Mouse (Mus musculus): ENCODE measurements around the gene Tenm2. TPM values are rescaled to one million over a fixed set of nuclear protein-coding genes. Genes with fewer than 3 reads are reported as not detected.

Gene Tenm2
- polyA plus RNA-seq, 1 experiment from 2014 or later: 0.12 TPM

GRCm38 (mm10) chr11:35982734-35983133, 1253.0 kb downstream of the Tenm2 start:
- TF ChIP-seq CTCF (IDR thresholded peaks at IDR 0.05; ENCODE audit: low read depth): no peak
- Histone ChIP-seq H3K9ac (ENCODE audit: low read depth, low read length) (no peak overlapping the region), H3K36me3 (ENCODE audit: control insufficient read depth, insufficient read depth) (no peaks in the 10 kb centered on the region), H3K27me3 (replicated peaks; ENCODE audit: control insufficient read depth, insufficient read depth, low read length) (no peaks in the 10 kb centered on the region), H3K27ac (ENCODE audit: low read depth, low read length) (no peak overlapping the region), H3K4me3 (ENCODE audit: low read depth, low read length) (no peak overlapping the region), H3K4me2 (replicated peaks; ENCODE audit: low read depth) (no peak overlapping the region), H3K9me3 (ENCODE audit: control insufficient read depth) (no peaks in the 10 kb centered on the region), H3K4me1 (replicated peaks; ENCODE audit: control insufficient read depth, insufficient read depth, low read length) (peaks cover 3% of the 10 kb centered on the region; the same call in 1 of the 2 replicates)
- ATAC-seq: 0 out of 2 replicates have a peak, but pooled peaks have one; percentile 19
- WGBS: 48% methylated on average over 3 of the region's 3 CpGs

- Histone ChIP-seq H3K27me3 (replicated peaks; ENCODE audit: control insufficient read depth, insufficient read depth, low read length) (no peaks in the 10 kb centered on the region), H3K4me1 (replicated peaks; ENCODE audit: control insufficient read depth, insufficient read depth, low read length) (peaks cover 3% of the 10 kb centered on the region; the same call in 1 of the 2 replicates), H3K9me3 (ENCODE audit: control insufficient read depth) (no peaks in the 10 kb centered on the region), H3K36me3 (ENCODE audit: control insufficient read depth, insufficient read depth) (no peaks in the 10 kb centered on the region), H3K4me2 (replicated peaks; ENCODE audit: low read depth) (peak within 1 kb of the TSS; percentile 87), H3K27ac (ENCODE audit: low read depth, low read length) (peak within 1 kb of the TSS; percentile 85), H3K4me3 (ENCODE audit: low read depth, low read length) (peak within 1 kb of the TSS; percentile 65), H3K9ac (ENCODE audit: low read depth, low read length) (peak within 1 kb of the TSS; percentile 79)
- peak; percentile 77 for ATAC-seq
- peak; percentile 45 for TF ChIP-seq CTCF (IDR thresholded peaks at IDR 0.05; ENCODE audit: low read depth)
- WGBS: under 1% methylated on average over 36 of the region's 47 CpGs
These were observed 1255.3 kb downstream of the Tenm2 start, which contains the start of gene Wwc1 for GRCm38 (mm10) chr11:35980411-35980917. Wwc1 (minus strand) TSS chr11:35980527.

- no peak for TF ChIP-seq CTCF (IDR thresholded peaks at IDR 0.05; ENCODE audit: low read depth)
These were observed 1255.9 kb downstream of the Tenm2 start for GRCm38 (mm10) chr11:35979733-35980410.

GRCm38 (mm10) chr11:35979266-35979732, 1256.5 kb downstream of the Tenm2 start:
- no peak for ATAC-seq

More at GRCm38 (mm10) chr11:35979733-35980410, 1255.9 kb downstream of the Tenm2 start:
- peak; percentile 54 for ATAC-seq
- H3K27me3 ChIP-seq (replicated peaks; ENCODE audit: control insufficient read depth, insufficient read depth, low read length): no peaks in the 10 kb centered on the region
- peak overlapping the region; percentile 87 for H3K4me2 ChIP-seq (replicated peaks; ENCODE audit: low read depth)
- no peaks in the 10 kb centered on the region for H3K9me3 ChIP-seq (ENCODE audit: control insufficient read depth)
- WGBS: under 1% methylated on average over 44 of the region's 66 CpGs
- no peaks in the 10 kb centered on the region for H3K36me3 ChIP-seq (ENCODE audit: control insufficient read depth, insufficient read depth)
- H3K27ac ChIP-seq (ENCODE audit: low read depth, low read length): peak overlapping the region; percentile 85
- peaks cover 3% of the 10 kb centered on the region; the same call in 1 of the 2 replicates for H3K4me1 ChIP-seq (replicated peaks; ENCODE audit: control insufficient read depth, insufficient read depth, low read length)
- H3K9ac ChIP-seq (ENCODE audit: low read depth, low read length): peak overlapping the region; percentile 79
- H3K4me3 ChIP-seq (ENCODE audit: low read depth, low read length): peak overlapping the region; percentile 65

GRCm38 (mm10) chr11:35977796-35978195, 1258.0 kb downstream of the Tenm2 start:
- Histone ChIP-seq H3K4me2 (replicated peaks; ENCODE audit: low read depth) (peak overlapping the region; percentile 87), H3K9ac (ENCODE audit: low read depth, low read length) (no peak overlapping the region), H3K27me3 (replicated peaks; ENCODE audit: control insufficient read depth, insufficient read depth, low read length) (no peaks in the 10 kb centered on the region), H3K9me3 (ENCODE audit: control insufficient read depth) (no peaks in the 10 kb centered on the region), H3K36me3 (ENCODE audit: control insufficient read depth, insufficient read depth) (no peaks in the 10 kb centered on the region), H3K4me3 (ENCODE audit: low read depth, low read length) (no peak overlapping the region), H3K4me1 (replicated peaks; ENCODE audit: control insufficient read depth, insufficient read depth, low read length) (peaks cover 4% of the 10 kb centered on the region; the same call in 1 of the 2 replicates), H3K27ac (ENCODE audit: low read depth, low read length) (no peak overlapping the region)
- ATAC-seq: no peak
- no peak for TF ChIP-seq CTCF (IDR thresholded peaks at IDR 0.05; ENCODE audit: low read depth)
- 83% methylated on average over 3 of the region's 3 CpGs for WGBS

More at GRCm38 (mm10) chr11:35979266-35979732, 1256.5 kb downstream of the Tenm2 start:
- Histone ChIP-seq H3K9me3 (ENCODE audit: control insufficient read depth) (no peaks in the 10 kb centered on the region), H3K36me3 (ENCODE audit: control insufficient read depth, insufficient read depth) (no peaks in the 10 kb centered on the region), H3K27me3 (replicated peaks; ENCODE audit: control insufficient read depth, insufficient read depth, low read length) (no peaks in the 10 kb centered on the region), H3K4me2 (replicated peaks; ENCODE audit: low read depth) (peak overlapping the region; percentile 87), H3K4me1 (replicated peaks; ENCODE audit: control insufficient read depth, insufficient read depth, low read length) (peaks cover 3% of the 10 kb centered on the region; the same call in 1 of the 2 replicates), H3K4me3 (ENCODE audit: low read depth, low read length) (peak overlapping the region; percentile 65), H3K9ac (ENCODE audit: low read depth, low read length) (peak overlapping the region; percentile 79), H3K27ac (ENCODE audit: low read depth, low read length) (peak overlapping the region; percentile 85)
- no peak for TF ChIP-seq CTCF (IDR thresholded peaks at IDR 0.05; ENCODE audit: low read depth)
- WGBS: 1% methylated on average over 12 of the region's 12 CpGs

GRCm38 (mm10) chr11:35977096-35977495, 1258.7 kb downstream of the Tenm2 start:
- Histone ChIP-seq H3K9me3 (ENCODE audit: control insufficient read depth) (no peaks in the 10 kb centered on the region), H3K36me3 (ENCODE audit: control insufficient read depth, insufficient read depth) (no peaks in the 10 kb centered on the region), H3K4me3 (ENCODE audit: low read depth, low read length) (no peak overlapping the region), H3K4me1 (replicated peaks; ENCODE audit: control insufficient read depth, insufficient read depth, low read length) (peaks cover 8% of the 10 kb centered on the region), H3K4me2 (replicated peaks; ENCODE audit: low read depth) (peak overlapping the region; percentile 87; the same call in 1 of the 2 replicates), H3K27me3 (replicated peaks; ENCODE audit: control insufficient read depth, insufficient read depth, low read length) (no peaks in the 10 kb centered on the region), H3K9ac (ENCODE audit: low read depth, low read length) (no peak overlapping the region), H3K27ac (ENCODE audit: low read depth, low read length) (no peak overlapping the region)
- no peak for ATAC-seq
- no peak for TF ChIP-seq CTCF (IDR thresholded peaks at IDR 0.05; ENCODE audit: low read depth)
- 72% methylated on average over 6 of the region's 6 CpGs for WGBS

Data from intestine, postnatal 0 days (tissue).